Mouse (Mus musculus) lung, postnatal 0 days (tissue): ENCODE data around the gene Pcbp1. TPM values are rescaled to one million over a fixed set of nuclear protein-coding genes. Genes with fewer than 3 reads are reported as not detected.

Experiments
- ATAC-seq: fragments of 200-750 bp; cut with Nextera tagmentation; 2 replicates; pipeline ENCODE4 v1.8.0; 2017; ENCODE audit warnings: moderate library complexity
- DNase-seq: peaks from one replicate; pipeline ENCODE4 v3.0.0-alpha.2; 2016; ENCODE audit warnings: low spot score
- H3K27ac ChIP-seq: fragments of 300-500 bp; sonication (generic); 2 replicates; pipeline ENCODE4 v1.5.1; 2014; ENCODE audit warnings: antibody characterized with exemption, mild to moderate bottlenecking, low read length, mixed read lengths
- H3K27me3 ChIP-seq: fragments of 300-500 bp; sonication (generic); replicated peaks from 2 replicates; pipeline ENCODE4 v1.6.1; 2014; ENCODE audit warnings: low read length, mixed read lengths; ENCODE audit not compliant: insufficient read depth
- H3K36me3 ChIP-seq: fragments of 300-500 bp; sonication (generic); 2 replicates; pipeline ENCODE4 v1.6.1; 2014; ENCODE audit warnings: low read length, mixed read lengths; ENCODE audit not compliant: insufficient read depth
- H3K4me1 ChIP-seq: fragments of 300-500 bp; sonication (generic); 2 replicates; pipeline ENCODE4 v1.6.1; 2014; ENCODE audit warnings: antibody characterized with exemption, low read depth, low read length, mixed read lengths; ENCODE audit not compliant: insufficient read depth
- H3K4me2 ChIP-seq: fragments of 300-500 bp; sonication (generic); replicated peaks from 2 replicates; pipeline ENCODE4 v1.6.1; 2014; ENCODE audit warnings: low read depth, mild to moderate bottlenecking, low read length, moderate library complexity, mixed read lengths
- H3K4me3 ChIP-seq: fragments of 300-500 bp; sonication (generic); 2 replicates; pipeline ENCODE4 v1.5.1; 2014; ENCODE audit warnings: low read depth, low read length
- H3K9ac ChIP-seq: fragments of 300-500 bp; sonication (generic); replicated peaks from 2 replicates; pipeline ENCODE4 v1.6.1; 2014; ENCODE audit warnings: low read depth, mild to moderate bottlenecking
- H3K9me3 ChIP-seq: fragments of 300-500 bp; sonication (generic); 2 replicates; pipeline ENCODE4 v1.6.1; 2016; ENCODE audit warnings: low read length, mixed read lengths
- CTCF ChIP-seq: IDR thresholded peaks from 2 replicates; pipeline ENCODE4 v1.5.1; 2016; ENCODE audit warnings: antibody characterized with exemption, mild to moderate bottlenecking
- EP300 ChIP-seq: IDR thresholded peaks from 2 replicates; pipeline ENCODE4 v1.6.1; 2016; ENCODE audit warnings: antibody characterized with exemption, mild to moderate bottlenecking, control low read depth
- WGBS: fragments of 180-500 bp; shearing (Covaris S2); extraction: QIAGEN DNeasy Blood & Tissue Kit; methylation state at CpG from one replicate; pipeline ENCODE4 v1.1.7; 2014; 5-methylcytosine and 5-hydroxymethylcytosine counted together
- polyA plus RNA-seq: library from polyadenylated mRNA; unstranded; fragments of >200 nt; fragmentation: Nextera tagmentation; extraction: Ambion mirVana; gene quantifications from 2 replicates; pipeline ENCODE4 v1.2.1, GENCODE M21; 2015

Gene Pcbp1
- polyA plus RNA-seq, 1 experiment from 2014 or later, result 317 TPM

GRCm38 (mm10) chr6:86497942-86498732 lies 28.0 kb downstream of the Pcbp1 start:
- Histone ChIP-seq H3K9me3 (no peaks in the 10 kb centered on the region), H3K9ac (peak overlapping the region; percentile 60), H3K4me3 (peak overlapping the region; percentile 33), H3K4me2 (peak overlapping the region; percentile 60), H3K36me3 (no peaks in the 10 kb centered on the region), H3K27me3 (no peaks in the 10 kb centered on the region), H3K4me1 (peaks cover 18% of the 10 kb centered on the region; the same call in 1 of the 2 replicates), H3K27ac (peak overlapping the region; percentile 83)
- WGBS, result 41% methylated on average over 11 of the region's 11 CpGs
- ATAC-seq (no peak), DNase-seq (no peak)
- TF ChIP-seq EP300, result no peak

GRCm38 (mm10) chr6:86497071-86497815 lies 28.9 kb downstream of the Pcbp1 start:
- Histone ChIP-seq H3K4me3 (peak overlapping the region; percentile 33), H3K4me2 (peak overlapping the region; percentile 60), H3K4me1 (peaks cover 18% of the 10 kb centered on the region; the same call in 1 of the 2 replicates), H3K9ac (peak overlapping the region; percentile 60), H3K9me3 (no peaks in the 10 kb centered on the region), H3K36me3 (no peaks in the 10 kb centered on the region), H3K27me3 (no peaks in the 10 kb centered on the region), H3K27ac (peak overlapping the region; percentile 83)
- 9% methylated on average over 13 of the region's 13 CpGs for WGBS
- peak; percentile 79 for ATAC-seq
- no peak for TF ChIP-seq EP300
- TF ChIP-seq CTCF, result peak; percentile 50
- DNase-seq, result peak; percentile 83

GRCm38 (mm10) chr6:86496585-86496984 lies 29.5 kb downstream of the Pcbp1 start:
- Histone ChIP-seq H3K4me3 (0 out of 2 replicates have a peak overlapping the region, but pooled peaks have one; percentile 33), H3K27me3 (no peaks in the 10 kb centered on the region), H3K9me3 (no peaks in the 10 kb centered on the region), H3K4me2 (peak overlapping the region; percentile 60), H3K36me3 (no peaks in the 10 kb centered on the region), H3K9ac (peak overlapping the region; percentile 60; the same call in 1 of the 2 replicates), H3K4me1 (peaks cover 18% of the 10 kb centered on the region; the same call in 1 of the 2 replicates), H3K27ac (peak overlapping the region; percentile 83)
- 0 out of 2 replicates have a peak, but pooled peaks have one; percentile 2 for ATAC-seq
- 66% methylated on average over 5 of the region's 5 CpGs for WGBS
- no peak for DNase-seq
- TF ChIP-seq EP300, result no peak
- no peak for TF ChIP-seq CTCF

GRCm38 (mm10) chr6:86496127-86496526 lies 30.0 kb downstream of the Pcbp1 start:
- Histone ChIP-seq H3K9ac (no peak overlapping the region), H3K9me3 (no peaks in the 10 kb centered on the region), H3K4me1 (peaks cover 18% of the 10 kb centered on the region; the same call in 1 of the 2 replicates), H3K27ac (no peak overlapping the region), H3K27me3 (no peaks in the 10 kb centered on the region), H3K4me3 (no peak overlapping the region), H3K4me2 (0 out of 2 replicates have a peak overlapping the region, but pooled peaks have one; percentile 60), H3K36me3 (no peaks in the 10 kb centered on the region)
- TF ChIP-seq CTCF (no peak), EP300 (no peak)
- DNase-seq, result no peak
- ATAC-seq, result no peak
- WGBS, result 65% methylated on average over 7 of the region's 8 CpGs

- Histone ChIP-seq H3K4me3 (no peak overlapping the region), H3K36me3 (no peaks in the 10 kb centered on the region), H3K27ac (no peak overlapping the region), H3K4me1 (peaks cover 18% of the 10 kb centered on the region; the same call in 1 of the 2 replicates), H3K9ac (no peak overlapping the region), H3K9me3 (no peaks in the 10 kb centered on the region), H3K27me3 (no peaks in the 10 kb centered on the region), H3K4me2 (no peak overlapping the region)
- 56% methylated on average over 3 of the region's 3 CpGs for WGBS
- DNase-seq (no peak), ATAC-seq (no peak)
- TF ChIP-seq EP300, result no peak
- no peak for TF ChIP-seq CTCF
Observed at GRCm38 (mm10) chr6:86495661-86496060, 30.5 kb downstream of the Pcbp1 start.

GRCm38 (mm10) chr6:86494767-86495166 lies 31.4 kb downstream of the Pcbp1 start:
- Histone ChIP-seq H3K4me1 (peaks cover 18% of the 10 kb centered on the region; the same call in 1 of the 2 replicates), H3K9me3 (no peaks in the 10 kb centered on the region), H3K9ac (no peak overlapping the region), H3K36me3 (no peaks in the 10 kb centered on the region), H3K27ac (no peak overlapping the region), H3K4me2 (no peak overlapping the region), H3K4me3 (no peak overlapping the region), H3K27me3 (no peaks in the 10 kb centered on the region)
- no peak for TF ChIP-seq EP300
- peak; percentile 57 for TF ChIP-seq CTCF
- ATAC-seq, result no peak
- DNase-seq, result no peak
- WGBS, result 96% methylated on average over 7 of the region's 7 CpGs
